Mouse (Mus musculus) hindbrain, postnatal 0 days (tissue): ENCODE results near the gene Ctdspl2. TPM values are rescaled to one million over a fixed set of nuclear protein-coding genes. Genes with fewer than 3 reads are reported as not detected.
A peak's percentile ranks its signal among the peaks of the same experiment; 100 is the strongest.

ENCODE experiments used
- ATAC-seq: fragments of 200-750 bp; cut with Nextera tagmentation; 2 replicates; pipeline ENCODE4 v1.8.0; 2017; ENCODE audit warnings: mild to moderate bottlenecking, moderate TSS enrichment, moderate library complexity
- DNase-seq: peaks from one replicate; pipeline ENCODE4 v3.0.0-alpha.2; 2015; ENCODE audit warnings: low spot score
- H3K27ac ChIP-seq: fragments of 300-500 bp; sonication (generic); 2 replicates; pipeline ENCODE4 v1.5.1; 2014; ENCODE audit warnings: mild to moderate bottlenecking
- H3K27me3 ChIP-seq: fragments of 300-500 bp; sonication (generic); 2 replicates; pipeline ENCODE4 v1.6.1; 2014; ENCODE audit warnings: low read length, mixed read lengths; ENCODE audit not compliant: insufficient read depth
- H3K36me3 ChIP-seq: fragments of 300-500 bp; sonication (generic); 2 replicates; pipeline ENCODE4 v1.6.1; 2014; ENCODE audit warnings: low read length, mixed read lengths; ENCODE audit not compliant: insufficient read depth
- H3K4me1 ChIP-seq: fragments of 300-500 bp; sonication (generic); 2 replicates; pipeline ENCODE4 v1.6.1; 2014; ENCODE audit warnings: antibody characterized with exemption, low read length, mixed read lengths; ENCODE audit not compliant: insufficient read depth
- H3K4me2 ChIP-seq: fragments of 300-500 bp; sonication (generic); 2 replicates; pipeline ENCODE4 v1.6.1; 2014; ENCODE audit warnings: low read depth, mild to moderate bottlenecking, low read length, moderate library complexity, mixed read lengths
- H3K4me3 ChIP-seq: fragments of 300-500 bp; sonication (generic); 2 replicates; pipeline ENCODE4 v1.5.1; 2014; ENCODE audit warnings: low read length
- H3K9ac ChIP-seq: fragments of 300-500 bp; sonication (generic); replicated peaks from 2 replicates; pipeline ENCODE4 v1.6.1; 2014; ENCODE audit warnings: mild to moderate bottlenecking, low read length, moderate library complexity, mixed read lengths
- H3K9me3 ChIP-seq: fragments of 300-500 bp; sonication (generic); 2 replicates; pipeline ENCODE4 v1.6.1; 2016; ENCODE audit warnings: low read length, mixed read lengths
- CTCF ChIP-seq: IDR thresholded peaks from 2 replicates; pipeline ENCODE4 v1.5.1; 2016; ENCODE audit warnings: antibody characterized with exemption, control low read depth, low read depth
- WGBS: fragments of 180-500 bp; shearing (Covaris S2); extraction: QIAGEN DNeasy Blood & Tissue Kit; methylation state at CpG from one replicate; pipeline ENCODE4 v1.1.7; 2014; 5-methylcytosine and 5-hydroxymethylcytosine counted together
- microRNA-seq, 2 experiments: library from miRNA; unstranded; fragments of <30 nt; microRNA quantifications; one replicate each; pipeline ENCODE4; 2016
- polyA plus RNA-seq: library from polyadenylated mRNA; unstranded; fragments of >200 nt; fragmentation: Nextera tagmentation; extraction: Ambion mirVana; gene quantifications from 2 replicates; pipeline ENCODE4 v1.2.1, GENCODE M21; 2015
- total RNA-seq: library from RNA; depleted of rRNA; stranded (reverse); fragments of >200 nt; gene quantifications from 2 replicates; pipeline ENCODE4 v1.2.3, GENCODE M21; 2014; rRNA removed

Ctdspl2 gene
- total and polyA plus RNA-seq, 2 experiments from 2014 or later: 32.0 to 33.6 TPM

- Histone ChIP-seq H3K4me2 (peak within 1 kb of the TSS; percentile 68), H3K9ac (peak within 1 kb of the TSS; percentile 89), H3K9me3 (no peaks in the 10 kb centered on the region), H3K36me3 (no peaks in the 10 kb centered on the region), H3K27me3 (no peaks in the 10 kb centered on the region), H3K4me3 (peak within 1 kb of the TSS; percentile 68), H3K4me1 (peaks cover 6% of the 10 kb centered on the region), H3K27ac (peak within 1 kb of the TSS; percentile 85)
- TF ChIP-seq CTCF: no peak
- peak; percentile 100 for ATAC-seq
- DNase-seq: peak; percentile 95
- under 1% methylated on average over 60 of the region's 67 CpGs for WGBS
Observed at GRCm38 (mm10) chr2:122027862-122028755, 72.3 kb downstream of the Ctdspl2 start, which contains the start of gene Eif3j1. TSS of gene Eif3j1 (plus strand) at chr2:122028546.

GRCm38 (mm10) chr2:122028756-122029700 lies 73.2 kb downstream of the Ctdspl2 start:
- ATAC-seq (peak; percentile 71), DNase-seq (peak; percentile 36)
- peak; percentile 25; the same call in 1 of the 2 replicates for TF ChIP-seq CTCF
- Histone ChIP-seq H3K4me3 (peak overlapping the region; percentile 68), H3K36me3 (no peaks in the 10 kb centered on the region), H3K4me2 (peak overlapping the region; percentile 68), H3K4me1 (peaks cover 6% of the 10 kb centered on the region), H3K9me3 (no peaks in the 10 kb centered on the region), H3K9ac (peak overlapping the region; percentile 89), H3K27me3 (no peaks in the 10 kb centered on the region), H3K27ac (peak overlapping the region; percentile 85)
- 2% methylated on average over 66 of the region's 71 CpGs for WGBS

- Histone ChIP-seq H3K9ac (no peak overlapping the region), H3K4me3 (no peak overlapping the region), H3K27ac (no peak overlapping the region), H3K9me3 (no peaks in the 10 kb centered on the region), H3K27me3 (no peaks in the 10 kb centered on the region), H3K4me2 (no peak overlapping the region), H3K36me3 (no peaks in the 10 kb centered on the region), H3K4me1 (peaks cover 6% of the 10 kb centered on the region)
- ATAC-seq: no peak
- WGBS: 85% methylated on average over 6 of the region's 6 CpGs
- DNase-seq: no peak
- TF ChIP-seq CTCF: no peak
Observed at GRCm38 (mm10) chr2:122031970-122032369, 76.2 kb downstream of the Ctdspl2 start.

GRCm38 (mm10) chr2:122036064-122036463 lies 80.3 kb downstream of the Ctdspl2 start:
- no peak overlapping the region for H3K4me2 ChIP-seq
- H3K9ac ChIP-seq: no peak overlapping the region
- DNase-seq (no peak), ATAC-seq (no peak)
- H3K36me3 ChIP-seq: no peaks in the 10 kb centered on the region
- no peak for TF ChIP-seq CTCF
- no peaks in the 10 kb centered on the region for H3K9me3 ChIP-seq
- no peak overlapping the region for H3K27ac ChIP-seq
- 96% methylated on average over 3 of the region's 3 CpGs for WGBS
- H3K27me3 ChIP-seq: no peaks in the 10 kb centered on the region
- H3K4me1 ChIP-seq: no peaks in the 10 kb centered on the region
- H3K4me3 ChIP-seq: no peak overlapping the region

DNA sequence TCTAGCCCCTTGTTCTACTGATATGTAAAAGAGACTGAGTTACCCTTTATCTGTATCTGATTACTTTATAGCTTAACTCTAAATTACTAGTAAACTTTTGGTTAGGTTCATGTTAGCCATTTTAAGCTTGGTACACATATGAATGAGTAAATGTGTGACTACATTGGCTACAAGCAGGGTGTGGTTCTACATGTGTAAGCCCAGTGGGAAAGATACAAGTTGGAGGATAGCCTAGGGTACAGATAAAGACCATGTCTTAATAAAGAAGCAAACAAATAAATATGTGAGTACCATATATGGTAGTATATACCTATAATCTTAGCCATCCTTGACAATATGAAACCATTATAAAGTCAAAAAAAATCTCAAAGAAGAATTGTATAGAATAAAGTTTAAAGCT lies 88.1 kb downstream of the Ctdspl2 start:
- TF ChIP-seq CTCF: no peak

GRCm38 (mm10) chr2:122059365-122060115 lies 103.7 kb downstream of the Ctdspl2 start:
- H3K36me3 ChIP-seq: peaks cover 19% of the 10 kb centered on the region; the same call in 1 of the 2 replicates
- peak; percentile 13 for DNase-seq
- 66% methylated on average over 11 of the region's 11 CpGs for WGBS
- no peak overlapping the region for H3K27ac ChIP-seq
- no peaks in the 10 kb centered on the region for H3K9me3 ChIP-seq
- no peak overlapping the region for H3K9ac ChIP-seq
- no peak overlapping the region for H3K4me3 ChIP-seq
- no peak for TF ChIP-seq CTCF
- ATAC-seq: no peak
- no peaks in the 10 kb centered on the region for H3K4me1 ChIP-seq
- no peak overlapping the region for H3K4me2 ChIP-seq
- H3K27me3 ChIP-seq: no peaks in the 10 kb centered on the region

More for the DNA sequence above, 88.1 kb downstream of the Ctdspl2 start:
- H3K27ac ChIP-seq: no peak overlapping the region
- H3K4me3 ChIP-seq: no peak overlapping the region
- no peak overlapping the region for H3K4me2 ChIP-seq
- H3K36me3 ChIP-seq: peaks cover 7% of the 10 kb centered on the region; the same call in 1 of the 2 replicates
- no peaks in the 10 kb centered on the region for H3K27me3 ChIP-seq
- H3K4me1 ChIP-seq: no peaks in the 10 kb centered on the region
- ATAC-seq (no peak), DNase-seq (no peak)
- H3K9me3 ChIP-seq: no peaks in the 10 kb centered on the region
- no peak overlapping the region for H3K9ac ChIP-seq

Small RNA genes lying within 50 kb of the gene (microRNA-seq; reads per million reads assigned to microRNA genes)
- gene Gm47314: 0 to 0.18 reads per million in 2 experiments

Other genes with a start within 250 kb of the Ctdspl2 start
- gene Frmd5, start 148.9 kb upstream of the Ctdspl2 start, total RNA-seq: 39.7 and 42.3 TPM in 2 replicates
- 13.1 and 14.6 TPM in 2 replicates for gene Frmd5, start 148.9 kb upstream of the Ctdspl2 start, polyA plus RNA-seq
- 79.7 and 120 TPM in 2 replicates for gene Casc4, start 89.0 kb upstream of the Ctdspl2 start, total RNA-seq
- gene Casc4, start 89.0 kb upstream of the Ctdspl2 start, polyA plus RNA-seq: 59.8 and 60.2 TPM in 2 replicates
- gene Mageb3, start 91 bp downstream of the Ctdspl2 start, total RNA-seq: 0.05 and 0.61 TPM in 2 replicates
- 0.10 and 0.15 TPM in 2 replicates for gene Mageb3, start 91 bp downstream of the Ctdspl2 start, polyA plus RNA-seq
- gene Eif3j1, start 72.5 kb downstream of the Ctdspl2 start, total RNA-seq: 16.7 and 22.1 TPM in 2 replicates
- gene Eif3j1, start 72.5 kb downstream of the Ctdspl2 start, polyA plus RNA-seq: 12.7 and 13.0 TPM in 2 replicates
- gene Spg11, start 162.4 kb downstream of the Ctdspl2 start, total RNA-seq: 19.9 and 21.9 TPM in 2 replicates
- gene Spg11, start 162.4 kb downstream of the Ctdspl2 start, polyA plus RNA-seq: 4.3 and 4.5 TPM in 2 replicates
- 101 and 111 TPM in 2 replicates for gene B2m, start 191.7 kb downstream of the Ctdspl2 start, total RNA-seq
- gene B2m, start 191.7 kb downstream of the Ctdspl2 start, polyA plus RNA-seq: 208 and 216 TPM in 2 replicates
- not detected in 2 replicates for gene Trim69, start 204.7 kb downstream of the Ctdspl2 start, total RNA-seq
- gene Trim69, start 204.7 kb downstream of the Ctdspl2 start, polyA plus RNA-seq: not detected in 2 replicates
- gene Patl2, start 230.2 kb downstream of the Ctdspl2 start, total RNA-seq: not detected in 2 replicates
- gene Patl2, start 230.2 kb downstream of the Ctdspl2 start, polyA plus RNA-seq: 0.09 and 0.19 TPM in 2 replicates
- not detected in 2 replicates for gene Terb2, start 230.3 kb downstream of the Ctdspl2 start, total RNA-seq
- not detected in 2 replicates for gene Terb2, start 230.3 kb downstream of the Ctdspl2 start, polyA plus RNA-seq